Comparison of ENCODE assay signal across 21 mouse cellular contexts in the genomic region with DNA sequence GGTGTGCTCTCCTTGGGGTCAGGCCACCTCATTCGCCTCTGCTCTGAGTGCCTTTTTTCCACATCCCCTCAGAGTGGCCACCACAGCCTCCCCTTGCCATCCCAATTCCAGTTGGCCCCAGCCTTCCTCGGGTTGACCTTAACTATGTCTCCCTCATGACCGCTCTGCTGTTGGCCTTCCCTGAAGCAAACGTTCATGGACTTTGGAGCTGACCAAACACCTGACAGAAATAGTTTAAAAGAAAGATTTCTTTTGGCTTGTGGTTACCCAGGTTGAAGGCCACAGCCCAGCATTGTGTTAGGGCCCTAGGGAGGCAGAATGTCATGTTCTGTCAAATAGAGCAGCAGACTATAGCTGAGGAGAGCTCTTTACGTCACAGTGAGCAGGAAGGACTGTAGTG.
A peak's percentile ranks its signal among the peaks of the same experiment; 100 is the strongest.
DNase-seq lines count a peak whose midpoint lies in the region; ATAC-seq and TF ChIP-seq lines count a peak whose summit lies in the region.
"Had no signal": no experiment of that assay in that cellular context is flagged by ENCODE, and none has a peak within 500 bp of the region (broad histone marks: within the 10 kb centered on the region; RNA-seq: fewer than 3 reads in every experiment).

No protein-coding gene starts in this region.

- peak; percentile 42 for DNase-seq in kidney, adult 2 months
- DNase-seq in kidney, postnatal 14 days: no peak
- DNase-seq in kidney, adult 9 months: peak; percentile 37
- DNase-seq in kidney, adult 11 months: no peak
- DNase-seq in liver, adult 2 months (ENCODE audit: extremely low read depth, low read depth, low spot score): peak; percentile 94
- no peak for DNase-seq in liver
- no peak for DNase-seq in liver, postnatal 0 days
- DNase-seq: adrenal gland, adult 2 months; adrenal gland, adult 8-10 months; adrenal gland, postnatal 10 days; adrenal gland, postnatal 14 days; adrenal gland, postnatal 25 days; adrenal gland, postnatal 36 days; B cell, adult 2 months; cerebellum, adult 11 months; cerebellum, adult 11-12 months had no signal

- H3K79me2 ChIP-seq in liver, adult 2 months (ENCODE audit: control insufficient read depth, insufficient read depth, low read length): no peaks in the 10 kb centered on the region

- peak; percentile 57 for ATAC-seq in liver, postnatal 0 days
- ATAC-seq in liver, embryonic 12.5 days: no peak
- ATAC-seq: activated CD4-positive, CD25-positive, alpha-beta regulatory T cell, adult 4 months; CD4-positive, CD25-positive, alpha-beta regulatory T cell, adult 4 months; Patski had no signal

- no peak overlapping the region for H3K9ac ChIP-seq in liver, adult 2 months (ENCODE audit: low read depth, low read length)
- no peak overlapping the region for H3K9ac ChIP-seq in liver, postnatal 0 days (replicated peaks)
- H3K9ac ChIP-seq in liver, embryonic 12.5 days: no peak overlapping the region

- H3K4me3 ChIP-seq in kidney, adult 2 months (ENCODE audit: insufficient read depth, low read depth, low read length): no peak overlapping the region
- no peak overlapping the region for H3K4me3 ChIP-seq in liver, adult 2 months (ENCODE audit: insufficient read depth, low read depth, low read length)
- H3K4me3 ChIP-seq in liver, postnatal 0 days (ENCODE audit: low read depth, low read length): no peak overlapping the region
- no peak overlapping the region for H3K4me3 ChIP-seq in liver, embryonic 12.5 days

- WGBS in kidney, adult 2 months: 70% methylated on average over 5 of the region's 5 CpGs
- WGBS in liver, adult 2 months: 41% methylated on average over 5 of the region's 5 CpGs
- 54% methylated on average over 5 of the region's 5 CpGs for WGBS in liver, postnatal 0 days (ENCODE audit: insufficient replicate concordance)
- WGBS in liver, embryonic 12.5 days (ENCODE audit: insufficient replicate concordance): 70% methylated on average over 5 of the region's 5 CpGs

- no peaks in the 10 kb centered on the region for H3K36me3 ChIP-seq in kidney, adult 2 months (ENCODE audit: control insufficient read depth, insufficient read depth, low read length)
- no peaks in the 10 kb centered on the region for H3K36me3 ChIP-seq in liver, adult 2 months (ENCODE audit: control insufficient read depth, insufficient read depth, low read length)
- no peaks in the 10 kb centered on the region for H3K36me3 ChIP-seq in liver, postnatal 0 days (replicated peaks; ENCODE audit: insufficient read depth, low read length)
- H3K36me3 ChIP-seq in liver, embryonic 12.5 days: no peaks in the 10 kb centered on the region
- H3K36me3 ChIP-seq: G1E had no signal

- no peak overlapping the region for H3K4me2 ChIP-seq in liver, postnatal 0 days (ENCODE audit: low read depth, low read length)
- no peak overlapping the region for H3K4me2 ChIP-seq in liver, embryonic 12.5 days

- H3K27ac ChIP-seq in kidney, adult 2 months (ENCODE audit: insufficient read depth, low read depth, low read length): no peak overlapping the region
- peak overlapping the region; percentile 74 for H3K27ac ChIP-seq in liver, adult 2 months (replicated peaks; ENCODE audit: insufficient read depth, low read depth, low read length)
- no peak overlapping the region for H3K27ac ChIP-seq in liver, postnatal 0 days (ENCODE audit: low read depth)
- no peak overlapping the region for H3K27ac ChIP-seq in liver, embryonic 12.5 days

- H3K9me3 ChIP-seq in liver, postnatal 0 days (ENCODE audit: low read length): no peaks in the 10 kb centered on the region
- H3K9me3 ChIP-seq in liver, embryonic 12.5 days (replicated peaks): no peaks in the 10 kb centered on the region
- H3K9me3 ChIP-seq: G1E had no signal

- TF ChIP-seq CTCF in kidney, adult 2 months (conservative IDR thresholded peaks at IDR 0.05; ENCODE audit: insufficient read depth, insufficient read length, low read depth, low read length): no peak
- TF ChIP-seq CTCF in liver, adult 2 months (IDR thresholded peaks at IDR 0.05; ENCODE audit: low read depth, low read length): no peak
- TF ChIP-seq CTCF in liver, postnatal 0 days (IDR thresholded peaks at IDR 0.05; ENCODE audit: low read depth): no peak

- H3K4me1 ChIP-seq in kidney, adult 2 months (ENCODE audit: control insufficient read depth, insufficient read depth, low read length): no peaks in the 10 kb centered on the region
- peaks cover 11% of the 10 kb centered on the region for H3K4me1 ChIP-seq in liver, adult 2 months (ENCODE audit: control insufficient read depth, insufficient read depth, low read length)
- H3K4me1 ChIP-seq in liver, postnatal 0 days (ENCODE audit: insufficient read depth): no peaks in the 10 kb centered on the region
- H3K4me1 ChIP-seq in liver, embryonic 12.5 days: no peaks in the 10 kb centered on the region

- H3K27me3 ChIP-seq in kidney, adult 2 months (replicated peaks; ENCODE audit: control insufficient read depth, insufficient read depth, low read length): no peaks in the 10 kb centered on the region
- H3K27me3 ChIP-seq in liver, adult 2 months (ENCODE audit: control insufficient read depth, insufficient read depth, low read length): no peaks in the 10 kb centered on the region
- H3K27me3 ChIP-seq in liver, postnatal 0 days (ENCODE audit: insufficient read depth, low read length): no peaks in the 10 kb centered on the region
- H3K27me3 ChIP-seq in liver, embryonic 12.5 days (replicated peaks): no peaks in the 10 kb centered on the region

- no peak for TF ChIP-seq POLR2A in kidney, adult 2 months (IDR thresholded peaks at IDR 0.05; ENCODE audit: low read depth, low read length)
- TF ChIP-seq POLR2A in liver, adult 2 months (IDR thresholded peaks at IDR 0.05; ENCODE audit: extremely low read depth, insufficient read depth, low read length): no peak

- TF ChIP-seq EP300 in liver, postnatal 0 days (IDR thresholded peaks at IDR 0.05; ENCODE audit: low read depth): no peak

Comparison
In these comparisons a context has a peak if more than half of its experiments do, and no peak if none do; other contexts are left out.
1. DNase-seq: peak in kidney, adult 2 months (single experiment), kidney, adult 9 months (single experiment) and liver, adult 2 months (single experiment); none in kidney, postnatal 14 days (single experiment), kidney, adult 11 months (single experiment), liver (single experiment) and liver, postnatal 0 days (single experiment).